ENCODE assay signal across 10 mouse cellular contexts in genomic region chr9:55543703-55544401, GRCm38 (mm10). TPM values are rescaled to one million over a fixed set of nuclear protein-coding genes. Genes with fewer than 3 reads are reported as not detected.
DNase-seq lines count a peak whose midpoint lies in the region; ATAC-seq lines count a peak whose summit lies in the region.
"Had no signal": no experiment of that assay in that cellular context is flagged by ENCODE, and none has a peak within 500 bp of the region (broad histone marks: within the 10 kb centered on the region; RNA-seq: fewer than 3 reads in every experiment).

No protein-coding gene starts in this region.

- peaks cover 3% of the 10 kb centered on the region; the same call in 1 of the 2 replicates for H3K9me3 ChIP-seq in forebrain, embryonic 10.5 days
- H3K9me3 ChIP-seq in hindbrain, embryonic 11.5 days (ENCODE audit: control insufficient read depth, low read length): no peaks in the 10 kb centered on the region
- no peaks in the 10 kb centered on the region for H3K9me3 ChIP-seq in limb, embryonic 13.5 days

- H3K27me3 ChIP-seq in forebrain, embryonic 10.5 days (ENCODE audit: poor library complexity, severe bottlenecking): peaks cover 100% of the 10 kb centered on the region
- H3K27me3 ChIP-seq in hindbrain, embryonic 11.5 days (ENCODE audit: control insufficient read depth, insufficient read depth, low read length): peaks cover 86% of the 10 kb centered on the region
- H3K27me3 ChIP-seq in limb, embryonic 13.5 days: peaks cover 100% of the 10 kb centered on the region
- H3K27me3 ChIP-seq: Patski had no signal

- H3K9ac ChIP-seq in hindbrain, embryonic 11.5 days (ENCODE audit: low read depth, low read length): 0 out of 2 replicates have a peak overlapping the region, but pooled peaks have one; percentile 3
- no peak overlapping the region for H3K9ac ChIP-seq in limb, embryonic 13.5 days

- H3K27ac ChIP-seq in forebrain, embryonic 10.5 days: no peak overlapping the region
- no peak overlapping the region for H3K27ac ChIP-seq in hindbrain, embryonic 11.5 days (ENCODE audit: low read depth, low read length)
- H3K27ac ChIP-seq in limb, embryonic 13.5 days: no peak overlapping the region

- H3K4me2 ChIP-seq in hindbrain, embryonic 11.5 days (replicated peaks; ENCODE audit: low read depth, low read length): peak overlapping the region; percentile 30
- H3K4me2 ChIP-seq in limb, embryonic 13.5 days (replicated peaks): peak overlapping the region; percentile 50

- DNase-seq in left cerebral cortex, postnatal 25 days (ENCODE audit: low spot score in 2 of 2): peak; percentile 46 to 50
- no peak for DNase-seq in left cerebral cortex, adult 9 months (ENCODE audit: low spot score in 2 of 2)
- peak; percentile 33 for DNase-seq in adrenal gland, postnatal 14 days
- peak; percentile 69 for DNase-seq in forebrain, embryonic 10.5 days (ENCODE audit: extremely low spot score, low spot score)
- no peak for DNase-seq in hindbrain, embryonic 11.5 days (ENCODE audit: low spot score)
- DNase-seq in neural tube, embryonic 10.5 days (ENCODE audit: extremely low spot score, low spot score): peak; percentile 83

- no peak for ATAC-seq in hindbrain, embryonic 11.5 days (ENCODE audit: low FRiP score)
- no peak for ATAC-seq in limb, embryonic 13.5 days (ENCODE audit: low FRiP score, low read depth)
- no peak for ATAC-seq in megakaryocyte-erythroid progenitor cell, adult 5-6 weeks (replicated peaks; ENCODE audit: low FRiP score, low TSS enrichment, poor library complexity, severe bottlenecking)
- ATAC-seq: Patski had no signal

- no peaks in the 10 kb centered on the region for H3K36me3 ChIP-seq in forebrain, embryonic 10.5 days (replicated peaks)
- H3K36me3 ChIP-seq in hindbrain, embryonic 11.5 days (ENCODE audit: control insufficient read depth, insufficient read depth, low read length): no peaks in the 10 kb centered on the region
- no peaks in the 10 kb centered on the region for H3K36me3 ChIP-seq in limb, embryonic 13.5 days

- peaks cover 68% of the 10 kb centered on the region for H3K4me1 ChIP-seq in forebrain, embryonic 10.5 days
- H3K4me1 ChIP-seq in hindbrain, embryonic 11.5 days (replicated peaks; ENCODE audit: control insufficient read depth, insufficient read depth, low read length): peaks cover 10% of the 10 kb centered on the region
- H3K4me1 ChIP-seq in limb, embryonic 13.5 days: peaks cover 60% of the 10 kb centered on the region

- intact Hi-C loops in left cerebral cortex, postnatal 25 days (cut with DNase I): no loop called here

- H3K4me3 ChIP-seq in forebrain, embryonic 10.5 days: peak overlapping the region; percentile 33
- peak overlapping the region; percentile 12 for H3K4me3 ChIP-seq in hindbrain, embryonic 11.5 days (ENCODE audit: low read depth, low read length)
- peak overlapping the region; percentile 33 for H3K4me3 ChIP-seq in limb, embryonic 13.5 days

- WGBS in forebrain, embryonic 10.5 days: under 1% methylated on average over 46 of the region's 46 CpGs
- 1% methylated on average over 45 of the region's 46 CpGs for WGBS in hindbrain, embryonic 11.5 days
- WGBS in limb, embryonic 13.5 days: 2% methylated on average over 46 of the region's 46 CpGs

RNA-seq across cellular contexts. Expression of gene Isl2, which starts 5.4 kb away (rescaled TPM):
- not detected for total RNA-seq in left cerebral cortex, postnatal 25 days (2021)
- total RNA-seq in adrenal gland, postnatal 14 days (2021): not detected in 2 replicates
- polyA plus RNA-seq in forebrain, embryonic 10.5 days (2016; fragmentation: Nextera tagmentation; extraction: Ambion mirVana): 1.0 TPM in 2 replicates
- 15.3 and 23.5 TPM in 2 replicates for polyA plus RNA-seq in hindbrain, embryonic 11.5 days (2014; fragmentation: Nextera tagmentation; extraction: Ambion mirVana)
- 0.65 and 0.79 TPM in 2 replicates for polyA plus RNA-seq in limb, embryonic 13.5 days (2015; fragmentation: Nextera tagmentation; extraction: Ambion mirVana)
- total RNA-seq in megakaryocyte-erythroid progenitor cell, adult 5-6 weeks (2014; fragmentation: Nextera tagmentation): not detected in 2 replicates
- total RNA-seq in megakaryocyte-erythroid progenitor cell, adult 5-6 weeks (2017): not detected in 2 replicates
- total RNA-seq: gastrocnemius, postnatal 4 days had no signal

RNA-seq across cellular contexts. Expression of gene Etfa, which starts 31.8 kb away (rescaled TPM):
- 10 to 100 TPM; 42.6 to 45.8 TPM for total RNA-seq in left cerebral cortex, postnatal 25 days (2021)
- total RNA-seq in adrenal gland, postnatal 14 days (2021): 1,170 and 1,175 TPM in 2 replicates
- polyA plus RNA-seq in forebrain, embryonic 10.5 days (2016; fragmentation: Nextera tagmentation; extraction: Ambion mirVana): 162 and 165 TPM in 2 replicates
- 131 TPM in 2 replicates for polyA plus RNA-seq in hindbrain, embryonic 11.5 days (2014; fragmentation: Nextera tagmentation; extraction: Ambion mirVana)
- polyA plus RNA-seq in limb, embryonic 13.5 days (2015; fragmentation: Nextera tagmentation; extraction: Ambion mirVana): 176 and 180 TPM in 2 replicates
- total RNA-seq in megakaryocyte-erythroid progenitor cell, adult 5-6 weeks (2014; fragmentation: Nextera tagmentation): 115 and 121 TPM in 2 replicates
- total RNA-seq in megakaryocyte-erythroid progenitor cell, adult 5-6 weeks (2017): 72.0 and 72.8 TPM in 2 replicates

Comparison
In these comparisons a context has a peak if more than half of its experiments do, and no peak if none do; other contexts are left out.
1. DNase-seq: peak in left cerebral cortex, postnatal 25 days (2 of 2), adrenal gland, postnatal 14 days (single experiment), forebrain, embryonic 10.5 days (single experiment) and neural tube, embryonic 10.5 days (single experiment); none in left cerebral cortex, adult 9 months (0 of 2) and hindbrain, embryonic 11.5 days (single experiment).
2. Peak in every context shown above with its lines, with median percentiles within 50 percentile points of each other: H3K4me3 ChIP-seq.